Mouse (Mus musculus): Measurements from ENCODE around the gene Cdk8.

DNA sequence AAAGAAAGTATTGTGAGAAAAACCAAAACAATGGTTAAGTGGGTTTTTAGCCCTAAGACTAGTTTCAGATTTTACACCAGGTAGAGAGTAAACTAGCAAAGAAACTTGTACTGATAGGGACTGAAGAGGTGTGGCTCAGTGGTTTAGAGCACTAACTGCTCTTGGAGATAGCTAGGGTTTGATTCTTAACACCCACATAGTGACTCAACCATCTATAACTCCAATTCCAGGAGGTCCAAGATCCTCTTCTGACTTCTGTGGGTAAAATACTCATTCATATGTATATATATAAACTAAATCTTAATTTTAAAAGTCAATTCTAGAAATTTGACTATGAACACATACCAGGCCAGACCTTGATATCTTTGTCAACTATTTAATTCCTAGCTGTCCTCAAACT lies 49.0 kb downstream of the Cdk8 start:
- TF ChIP-seq FOSL1 (IDR thresholded peaks at IDR 0.05; ENCODE audit: insufficient read depth, low read length, poor library complexity, severe bottlenecking) (no peak), CTCF (IDR thresholded peaks at IDR 0.05; ENCODE audit: control insufficient read depth, insufficient read depth, insufficient read length) (no peak), USF1 (IDR thresholded peaks at IDR 0.05; ENCODE audit: low read depth) (no peak), MAX (IDR thresholded peaks at IDR 0.05) (no peak), MYOG (IDR thresholded peaks at IDR 0.05; ENCODE audit: control insufficient read depth, extremely low read depth, insufficient read length) (no peak), MYOD1 (IDR thresholded peaks at IDR 0.05; ENCODE audit: control insufficient read depth, insufficient read length, low read depth) (no peak)

All from C2C12 (cell line).